ENCODE assay signal across 8 mouse cellular contexts in genomic region chr12:80434601-80434960, GRCm38 (mm10). TPM values are rescaled to one million over a fixed set of nuclear protein-coding genes. Genes with fewer than 3 reads are reported as not detected.
A peak's percentile ranks its signal among the peaks of the same experiment; 100 is the strongest.
DNase-seq lines count a peak whose midpoint lies in the region; ATAC-seq and TF ChIP-seq lines count a peak whose summit lies in the region.

No protein-coding gene starts in this region.

- H3K27me3 ChIP-seq in heart, embryonic 11.5 days (ENCODE audit: control insufficient read depth, insufficient read depth, low read length) = no peaks in the 10 kb centered on the region
- no peaks in the 10 kb centered on the region for H3K27me3 ChIP-seq in C2C12 (ENCODE audit: control insufficient read depth, insufficient read depth, insufficient read length)
- no peaks in the 10 kb centered on the region for H3K27me3 ChIP-seq in embryonic facial prominence, embryonic 10.5 days (replicated peaks; ENCODE audit: low read depth, poor library complexity, severe bottlenecking)
- no peaks in the 10 kb centered on the region for H3K27me3 ChIP-seq in intestine, embryonic 16.5 days (replicated peaks; ENCODE audit: control insufficient read depth, insufficient read depth, low read length)

- peaks cover 9% of the 10 kb centered on the region for H3K4me1 ChIP-seq in heart, embryonic 11.5 days (ENCODE audit: control insufficient read depth, insufficient read depth, low read length)
- H3K4me1 ChIP-seq in embryonic facial prominence, embryonic 10.5 days = peaks cover 35% of the 10 kb centered on the region
- H3K4me1 ChIP-seq in intestine, embryonic 16.5 days (ENCODE audit: control insufficient read depth, insufficient read depth, low read length) = peaks cover 19% of the 10 kb centered on the region

- no peaks in the 10 kb centered on the region for H3K36me3 ChIP-seq in heart, embryonic 11.5 days (ENCODE audit: control insufficient read depth, insufficient read depth, low read length)
- peaks cover 3% of the 10 kb centered on the region for H3K36me3 ChIP-seq in C2C12 (ENCODE audit: control insufficient read depth, insufficient read depth)
- H3K36me3 ChIP-seq in embryonic facial prominence, embryonic 10.5 days (replicated peaks) = peaks cover 9% of the 10 kb centered on the region
- H3K36me3 ChIP-seq in intestine, embryonic 16.5 days (ENCODE audit: control insufficient read depth, insufficient read depth, low read length) = no peaks in the 10 kb centered on the region

- H3K79me2 ChIP-seq in C2C12 (ENCODE audit: control insufficient read depth, insufficient read depth) = peaks cover 50% of the 10 kb centered on the region

- peak overlapping the region; percentile 75 for H3K4me3 ChIP-seq in heart, embryonic 11.5 days (ENCODE audit: low read depth, low read length)
- H3K4me3 ChIP-seq in C2C12 (ENCODE audit: insufficient read depth, poor library complexity, severe bottlenecking) = peak overlapping the region; percentile 69
- peak overlapping the region; percentile 96 for H3K4me3 ChIP-seq in embryonic facial prominence, embryonic 10.5 days
- peak overlapping the region; percentile 83 for H3K4me3 ChIP-seq in intestine, embryonic 16.5 days (ENCODE audit: low read length)

- peak overlapping the region; percentile 95 for H3K9ac ChIP-seq in heart, embryonic 11.5 days (ENCODE audit: low read depth, low read length)
- H3K9ac ChIP-seq in intestine, embryonic 16.5 days (ENCODE audit: low read depth, low read length) = peak overlapping the region; percentile 97

- peaks cover 29% of the 10 kb centered on the region for H3K79me3 ChIP-seq in C2C12 (ENCODE audit: low read depth)

- WGBS in heart, embryonic 11.5 days (ENCODE audit: insufficient replicate concordance) = 9% methylated on average over 8 of the region's 10 CpGs
- WGBS in embryonic facial prominence, embryonic 10.5 days = 8% methylated on average over 9 of the region's 10 CpGs
- 5% methylated on average over 9 of the region's 10 CpGs for WGBS in intestine, embryonic 16.5 days

- H3K4me2 ChIP-seq in heart, embryonic 11.5 days = peak overlapping the region; percentile 67
- peak overlapping the region; percentile 81 for H3K4me2 ChIP-seq in intestine, embryonic 16.5 days (ENCODE audit: low read depth, low read length)

- no peak for ATAC-seq in heart, embryonic 11.5 days (replicated peaks; ENCODE audit: insufficient number of reproducible peaks, low FRiP score, low TSS enrichment)
- ATAC-seq in intestine, embryonic 16.5 days = no peak

- peak overlapping the region; percentile 85 for H3ac ChIP-seq in C2C12 (ENCODE audit: control insufficient read depth, insufficient read length, low read depth)

- H3K9me3 ChIP-seq in heart, embryonic 11.5 days (replicated peaks; ENCODE audit: control insufficient read depth, low read length) = no peaks in the 10 kb centered on the region
- H3K9me3 ChIP-seq in embryonic facial prominence, embryonic 10.5 days = no peaks in the 10 kb centered on the region
- no peaks in the 10 kb centered on the region for H3K9me3 ChIP-seq in intestine, embryonic 16.5 days (ENCODE audit: control insufficient read depth, low read length)

- DNase-seq in heart, adult 11 months = no peak
- DNase-seq in embryonic facial prominence, embryonic 10.5 days (ENCODE audit: low spot score) = no peak
- DNase-seq in natural killer cell, adult 2 months (ENCODE audit: low spot score in 2 of 2) = peak; percentile 19 to 26
- DNase-seq in ovary, adult 18-20 months (ENCODE audit: low spot score) = no peak
- DNase-seq in adrenal gland, adult 8-10 months = no peak

- H3K27ac ChIP-seq in heart, embryonic 11.5 days (ENCODE audit: low read depth, low read length) = peak overlapping the region; percentile 96
- peak overlapping the region; percentile 97 for H3K27ac ChIP-seq in embryonic facial prominence, embryonic 10.5 days (replicated peaks)
- peak overlapping the region; percentile 98 for H3K27ac ChIP-seq in intestine, embryonic 16.5 days (ENCODE audit: low read length)

- no peak for TF ChIP-seq CTCF in C2C12 (IDR thresholded peaks at IDR 0.05; ENCODE audit: control insufficient read depth, insufficient read depth, insufficient read length)

TF ChIP-seq in C2C12, 6 proteins besides CTCF, POLR2A, EP300 and RAD21:
- TF ChIP-seq FOSL1 (IDR thresholded peaks at IDR 0.05; ENCODE audit: insufficient read depth, low read length, poor library complexity, severe bottlenecking) (no peak), CEBPB (IDR thresholded peaks at IDR 0.05; ENCODE audit: low read depth) (no peak), MYOG (IDR thresholded peaks at IDR 0.05; ENCODE audit: control insufficient read depth, extremely low read depth, insufficient read length) (no peak), MYOD1 (IDR thresholded peaks at IDR 0.05; ENCODE audit: control insufficient read depth, insufficient read length, low read depth) (no peak), USF1 (IDR thresholded peaks at IDR 0.05; ENCODE audit: low read depth) (no peak), MAX (IDR thresholded peaks at IDR 0.05) (no peak)

RNA-seq across cellular contexts. Expression of gene Dcaf5, which starts 1.8 kb away (rescaled TPM):
- 8.1 and 9.0 TPM in 2 replicates for polyA plus RNA-seq in heart, embryonic 11.5 days (2014; fragmentation: Nextera tagmentation; extraction: Ambion mirVana)
- polyA plus RNA-seq in C2C12 (2012; fragmentation: generic; extraction: Trizol) = 7.8 TPM
- 11.2 and 13.5 TPM in 2 replicates for polyA plus RNA-seq in embryonic facial prominence, embryonic 10.5 days (2016; fragmentation: Nextera tagmentation; extraction: Ambion mirVana)
- 7.9 and 9.3 TPM in 2 replicates for polyA plus RNA-seq in intestine, embryonic 16.5 days (2015; fragmentation: Nextera tagmentation; extraction: Ambion mirVana)
- total RNA-seq in adrenal gland, adult 8-10 months (2022) = 10 to 100 TPM; 37.0 to 46.5 (median 41.6) TPM

RNA-seq across cellular contexts. Expression of gene Exd2, which starts 28.3 kb away (rescaled TPM):
- polyA plus RNA-seq in heart, embryonic 11.5 days (2014; fragmentation: Nextera tagmentation; extraction: Ambion mirVana) = 21.2 and 22.3 TPM in 2 replicates
- polyA plus RNA-seq in C2C12 (2012; fragmentation: generic; extraction: Trizol) = 5.2 TPM
- 30.8 and 32.4 TPM in 2 replicates for polyA plus RNA-seq in embryonic facial prominence, embryonic 10.5 days (2016; fragmentation: Nextera tagmentation; extraction: Ambion mirVana)
- polyA plus RNA-seq in intestine, embryonic 16.5 days (2015; fragmentation: Nextera tagmentation; extraction: Ambion mirVana) = 21.0 and 21.2 TPM in 2 replicates
- total RNA-seq in adrenal gland, adult 8-10 months (2022) = 10 to 100 TPM; 24.7 to 42.5 (median 31.2) TPM

Comparison
In these comparisons a context has a peak if more than half of its experiments do, and no peak if none do; other contexts are left out.
1. DNase-seq: peak in natural killer cell, adult 2 months (2 of 2); none in heart, adult 11 months (single experiment), embryonic facial prominence, embryonic 10.5 days (single experiment), ovary, adult 18-20 months (single experiment) and adrenal gland, adult 8-10 months (single experiment).
2. Peak in every context shown above with its lines, with median percentiles within 50 percentile points of each other: H3K27ac ChIP-seq and H3K4me3 ChIP-seq.